Mouse (Mus musculus) urinary bladder, postnatal 14 days (tissue): Measurements from ENCODE around the gene Acap2.

Experiments
- DNase-seq: peaks from one replicate; pipeline ENCODE4 v3.0.0; 2021; ENCODE audit warnings: low spot score

Acap2 gene

DNA sequence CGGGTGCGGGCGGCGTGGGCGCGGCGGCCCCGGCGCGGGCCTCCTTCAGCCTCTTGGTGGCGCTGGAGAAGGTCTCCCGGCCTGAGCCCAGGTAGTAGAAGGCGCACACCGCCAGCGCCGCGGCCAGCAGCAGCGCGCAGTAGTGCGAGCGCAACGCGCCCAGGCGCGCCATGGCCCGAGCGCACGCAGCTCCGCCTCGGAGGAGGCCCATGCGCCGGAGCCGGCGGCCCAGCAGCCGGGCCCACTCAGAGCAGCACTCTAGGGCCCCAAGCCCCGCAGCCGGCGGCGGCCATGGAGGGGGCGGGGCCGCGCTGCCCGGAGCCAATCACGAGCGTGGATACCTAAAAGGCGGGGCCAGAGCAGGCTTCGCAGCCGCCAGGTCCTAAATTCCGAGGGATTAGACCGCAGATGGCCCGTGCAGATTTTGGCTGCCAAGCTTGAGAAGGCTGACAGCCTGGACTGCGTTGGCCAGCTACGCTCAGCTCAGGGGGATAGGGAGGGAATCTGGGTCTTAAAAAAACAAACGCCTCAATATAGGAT is 119.8 kb downstream of the Acap2 start, which contains the start of gene Xxylt1:
TSS of gene Xxylt1 (minus strand) at position 308 of the 540 bp plus-strand sequence.
- peak; percentile 95 for DNase-seq

DNA sequence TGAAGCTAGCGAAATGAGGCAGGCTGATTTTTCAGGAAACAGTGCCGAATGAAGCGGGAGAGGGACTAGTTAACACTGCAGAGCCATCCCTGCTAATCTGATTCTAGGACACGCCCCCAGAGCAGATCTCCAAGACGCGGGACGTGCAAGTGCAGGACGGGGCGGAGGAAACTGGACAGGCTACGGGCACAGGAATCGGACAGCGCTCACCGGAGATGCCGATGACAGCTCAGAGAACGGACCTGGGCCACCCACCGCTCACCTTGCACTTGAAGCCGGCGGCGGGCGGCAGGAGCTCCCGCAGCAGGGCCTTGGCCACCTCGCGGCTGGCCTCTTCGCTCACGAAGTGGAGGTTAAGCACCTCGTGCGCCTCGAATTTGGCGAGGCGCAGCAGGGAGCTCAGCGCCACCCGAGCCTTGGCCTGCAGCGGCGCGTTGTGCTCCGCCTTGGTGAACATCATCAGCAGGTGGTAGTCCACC is 120.4 kb downstream of the Acap2 start:
- peak; percentile 80 for DNase-seq

DNA sequence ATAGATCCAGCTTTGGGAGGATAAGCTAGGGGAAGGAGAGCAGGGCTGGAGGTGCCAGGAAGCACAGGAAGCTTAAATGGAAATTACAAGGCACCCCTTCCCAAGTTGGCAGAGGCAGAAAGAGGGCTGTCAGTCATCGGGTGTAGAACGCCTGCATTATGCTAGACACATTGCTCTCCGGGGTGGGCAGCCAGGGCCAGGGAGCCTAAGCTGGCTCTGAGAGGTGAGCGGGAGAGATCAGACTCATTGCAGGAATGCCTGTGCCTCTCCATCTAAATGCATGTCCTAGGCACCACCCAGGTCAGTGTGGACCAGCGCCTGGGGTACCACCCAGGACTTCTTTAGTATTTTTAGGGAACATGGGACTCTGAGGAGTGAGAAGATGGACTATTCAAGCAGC is 123.6 kb downstream of the Acap2 start:
- no peak for DNase-seq

DNA sequence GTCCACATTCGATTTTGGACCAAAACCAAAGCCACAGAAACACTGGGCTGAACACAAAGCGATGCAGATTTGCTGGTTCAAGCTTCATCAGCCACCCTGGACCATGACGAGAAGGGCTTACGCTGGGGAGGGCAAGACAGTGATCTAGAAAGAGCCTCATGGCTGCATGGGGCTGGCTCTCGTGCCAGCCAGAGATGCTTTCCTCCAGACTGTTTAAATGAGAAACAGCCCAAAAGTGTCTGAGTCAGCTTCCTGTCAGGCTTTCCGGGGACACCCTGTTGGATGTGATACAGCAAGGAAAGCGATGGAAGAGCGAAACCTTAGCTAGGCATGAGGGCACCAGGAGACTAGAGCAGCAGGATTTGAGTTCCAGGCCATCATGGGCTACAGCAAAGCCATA is 124.6 kb downstream of the Acap2 start:
- no peak for DNase-seq

DNA sequence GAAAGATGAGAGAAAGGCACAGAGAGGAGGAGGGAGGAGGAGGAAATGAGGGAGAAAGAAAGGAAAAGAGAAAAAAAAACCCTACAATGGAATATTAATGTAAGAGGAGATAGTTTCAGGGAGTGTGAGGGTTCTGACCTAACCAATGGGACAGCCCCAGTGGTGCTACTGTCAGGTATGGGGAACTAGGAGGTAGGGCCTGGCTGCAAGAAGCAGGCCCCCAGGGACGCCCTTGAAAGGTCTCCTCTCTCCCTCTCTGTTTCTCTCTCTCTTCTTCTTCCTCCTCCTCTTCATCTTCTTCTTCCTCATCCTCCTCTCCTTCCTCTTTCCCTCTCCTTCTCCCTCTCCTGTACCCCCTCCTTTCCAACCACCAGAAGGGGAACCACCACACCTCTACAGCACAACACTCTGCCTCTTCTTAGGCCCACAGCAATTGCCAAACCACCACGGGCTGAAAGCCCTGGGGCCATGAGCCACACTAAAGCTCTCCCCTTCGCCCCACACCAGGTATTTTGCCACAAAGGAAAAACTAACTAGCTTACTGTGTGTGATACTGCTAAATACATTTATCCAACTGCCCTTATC is 126.6 kb downstream of the Acap2 start:
- no peak for DNase-seq

DNA sequence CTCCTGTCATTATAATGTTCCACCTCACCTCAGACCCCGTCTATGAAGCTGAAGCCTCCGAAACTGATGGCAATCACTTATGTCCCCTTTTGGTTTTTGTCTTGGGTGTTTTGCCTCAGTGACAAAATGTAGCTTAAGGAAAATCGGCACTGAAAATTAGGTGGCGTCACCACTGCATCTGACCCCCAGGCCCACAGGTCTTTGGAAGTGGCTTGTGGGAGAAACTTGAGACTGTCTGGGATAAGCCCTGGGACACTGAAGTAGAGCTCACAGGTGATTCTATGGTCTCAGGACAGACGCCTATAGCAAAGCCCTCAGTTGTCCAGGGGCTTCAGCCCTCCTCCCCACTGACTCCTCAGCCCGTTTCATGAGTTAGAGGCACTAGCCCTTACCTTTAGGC is 129.3 kb downstream of the Acap2 start:
- DNase-seq, result no peak

DNA sequence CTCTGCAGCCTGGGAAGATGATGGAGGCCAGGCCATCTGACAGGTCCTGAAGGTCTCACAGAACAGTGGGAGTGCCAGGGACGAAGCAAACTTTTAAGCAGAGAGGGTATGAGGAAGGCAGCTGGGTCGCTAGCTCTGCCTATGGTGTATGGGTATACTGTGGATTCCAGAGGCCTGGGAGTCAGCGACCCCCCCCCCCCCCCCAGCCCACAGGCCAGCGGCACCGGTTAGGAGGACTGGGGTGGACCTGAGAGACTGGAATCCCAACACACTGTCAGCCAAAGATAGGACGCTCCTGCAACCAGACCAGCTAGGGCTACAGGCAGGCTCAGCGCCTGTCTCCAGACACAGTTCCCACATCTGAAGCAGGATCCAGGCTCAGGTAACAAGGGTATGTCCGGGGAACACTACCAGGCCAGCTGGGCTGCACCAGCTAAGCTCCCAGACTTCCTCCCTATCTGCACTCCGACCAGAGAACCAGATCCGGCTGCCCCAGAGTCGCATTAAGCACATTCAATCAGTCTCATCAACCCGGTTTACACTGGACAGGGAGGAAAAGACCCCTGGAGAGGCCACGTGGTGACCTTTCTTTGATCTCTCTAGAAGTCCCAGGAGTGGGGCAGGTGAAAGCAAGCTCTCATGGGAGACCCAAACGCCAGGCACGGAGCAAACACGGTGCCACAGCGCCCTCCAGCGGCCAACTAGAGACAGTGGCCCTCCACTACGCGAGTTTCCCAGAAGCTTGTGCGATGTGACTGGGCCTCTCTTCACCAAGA is 130.5 kb downstream of the Acap2 start:
- peak; percentile 84 for DNase-seq

DNA sequence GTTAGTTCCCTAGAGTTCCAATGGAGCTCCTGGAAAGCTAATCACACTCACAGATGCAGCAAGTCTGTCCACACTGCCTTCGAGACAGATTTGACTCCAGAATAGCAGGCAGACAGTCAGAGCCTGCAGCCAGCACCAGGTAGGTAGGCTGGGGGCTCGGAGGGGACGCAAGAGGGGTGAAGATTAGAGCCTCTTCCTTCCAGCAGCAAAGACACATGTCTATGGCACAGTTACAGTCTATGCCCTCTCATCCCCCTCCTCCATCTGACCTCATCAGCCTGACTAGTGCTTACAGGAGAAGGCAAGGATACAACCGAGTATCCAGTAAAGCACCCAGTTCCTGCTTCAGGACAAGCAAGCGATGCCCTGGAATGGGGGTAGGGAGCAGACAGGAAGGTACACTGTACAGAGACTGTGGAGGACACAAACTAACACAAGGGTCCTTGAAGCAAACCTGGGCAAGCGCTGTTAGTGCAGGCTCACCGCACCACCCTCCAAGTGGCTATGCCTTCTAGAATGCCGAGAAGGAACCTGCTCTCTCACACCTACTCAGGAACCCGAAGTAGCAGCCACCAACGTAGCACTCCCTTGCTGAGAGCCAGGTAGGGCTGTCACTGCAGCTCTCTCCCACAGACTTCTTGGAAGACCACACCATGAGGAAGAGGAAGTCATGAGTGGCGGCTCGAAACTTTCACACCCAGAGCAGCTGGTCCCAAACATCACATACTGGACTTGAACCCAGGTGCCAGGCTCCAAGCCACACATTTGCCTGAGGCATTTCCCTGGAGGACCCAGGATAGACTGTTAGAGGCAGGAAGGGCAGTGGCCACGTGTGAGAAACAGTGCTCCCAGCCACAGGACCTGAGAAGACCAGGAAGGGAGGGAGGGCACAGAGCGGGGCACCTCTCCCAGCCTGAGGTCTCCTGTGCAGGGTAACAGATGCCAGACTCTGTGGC is 131.6 kb downstream of the Acap2 start:
- no peak for DNase-seq

DNA sequence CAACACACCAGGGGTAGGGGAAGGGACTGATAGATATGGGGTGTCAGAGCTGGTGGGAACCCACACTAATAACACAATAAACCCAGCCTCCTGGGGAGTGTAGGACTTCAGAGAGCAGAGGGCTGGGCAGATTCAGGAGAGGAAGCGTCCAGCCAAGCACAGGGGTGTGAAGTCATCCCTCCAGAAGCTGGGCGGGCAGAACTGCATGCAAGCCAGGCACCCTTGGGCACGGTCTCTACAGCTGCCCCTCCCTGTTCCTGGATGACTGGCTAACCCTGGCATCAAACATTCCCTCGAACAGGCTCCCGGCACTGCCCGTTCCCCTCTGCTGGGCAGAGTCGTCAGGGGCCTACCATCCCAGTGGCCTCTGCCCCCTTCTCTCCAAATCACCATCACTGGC is 132.8 kb downstream of the Acap2 start:
- no peak for DNase-seq

DNA sequence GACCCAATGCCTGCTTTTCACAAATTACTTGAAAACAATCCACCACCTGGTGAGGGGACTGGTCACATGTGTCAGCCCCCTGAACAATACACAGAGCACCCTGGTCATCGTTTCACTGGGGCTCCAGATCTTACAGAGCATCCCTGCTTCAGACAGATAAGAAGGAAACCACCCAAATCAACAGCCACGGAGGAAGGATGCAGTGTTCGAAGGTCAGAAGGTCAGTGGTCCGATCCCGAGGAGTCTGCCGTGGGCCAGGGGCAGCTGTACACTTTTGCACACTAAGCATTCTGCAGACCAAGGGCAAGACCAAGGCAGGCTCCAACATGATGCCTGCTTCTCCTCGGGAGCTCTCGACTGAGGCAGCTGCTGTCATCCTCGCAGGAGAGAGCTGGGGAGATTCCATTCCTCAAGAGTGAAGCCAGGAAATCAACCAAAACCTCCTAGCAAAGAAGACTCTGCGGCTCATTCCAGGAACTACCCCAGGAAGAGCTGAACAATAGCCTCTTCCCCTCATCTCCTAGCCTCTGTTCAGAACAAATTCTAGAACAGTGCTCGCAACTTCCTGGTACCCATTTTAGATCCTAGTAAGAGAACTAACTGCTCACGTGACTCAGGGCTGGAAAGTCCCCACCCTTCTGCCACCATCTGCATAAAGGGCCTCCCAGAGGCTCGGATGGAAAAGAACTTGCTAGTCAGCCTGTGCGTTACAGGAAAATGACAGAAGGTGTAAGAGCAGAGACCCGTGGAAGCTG is 134.5 kb downstream of the Acap2 start:
- DNase-seq, result no peak

DNA sequence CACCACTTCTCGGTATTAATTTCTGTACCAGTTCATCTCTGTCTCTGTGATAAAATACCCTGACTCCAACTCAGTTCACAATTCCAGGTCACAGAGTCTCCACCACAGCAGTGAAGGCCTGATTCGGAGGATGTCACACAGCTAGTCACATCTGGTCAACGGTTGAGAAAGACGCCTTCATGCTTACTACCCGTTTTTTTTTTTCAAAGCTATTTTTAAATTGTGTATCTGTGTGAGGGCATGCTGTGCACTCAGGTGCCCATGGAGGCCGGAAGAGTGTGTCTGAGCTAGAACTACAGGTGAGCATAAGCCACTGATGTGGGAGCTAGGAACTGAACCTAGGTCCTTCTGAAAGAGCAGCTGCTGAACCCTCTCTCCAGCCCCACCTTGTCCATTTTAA is 136.3 kb downstream of the Acap2 start:
- DNase-seq, result no peak

DNA sequence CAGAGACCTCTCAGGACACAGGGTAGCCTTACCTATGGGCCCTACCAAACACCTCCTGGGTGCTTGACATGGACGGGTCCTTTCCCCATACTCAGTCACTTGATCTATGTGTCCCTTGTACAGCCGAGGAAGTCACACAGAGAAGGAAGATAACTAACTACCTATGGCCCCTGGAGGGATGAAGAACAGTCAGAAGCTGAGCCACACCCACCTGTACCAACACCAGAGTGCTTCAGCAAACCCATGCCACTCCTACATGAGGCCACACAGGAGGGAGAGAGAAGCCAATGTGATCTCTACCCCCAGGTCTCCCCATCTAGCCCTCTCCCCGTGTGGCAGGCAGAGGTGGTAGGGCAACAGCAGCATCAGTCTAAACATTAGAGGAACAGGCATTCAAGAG is 138.1 kb downstream of the Acap2 start:
- DNase-seq, result no peak

DNA sequence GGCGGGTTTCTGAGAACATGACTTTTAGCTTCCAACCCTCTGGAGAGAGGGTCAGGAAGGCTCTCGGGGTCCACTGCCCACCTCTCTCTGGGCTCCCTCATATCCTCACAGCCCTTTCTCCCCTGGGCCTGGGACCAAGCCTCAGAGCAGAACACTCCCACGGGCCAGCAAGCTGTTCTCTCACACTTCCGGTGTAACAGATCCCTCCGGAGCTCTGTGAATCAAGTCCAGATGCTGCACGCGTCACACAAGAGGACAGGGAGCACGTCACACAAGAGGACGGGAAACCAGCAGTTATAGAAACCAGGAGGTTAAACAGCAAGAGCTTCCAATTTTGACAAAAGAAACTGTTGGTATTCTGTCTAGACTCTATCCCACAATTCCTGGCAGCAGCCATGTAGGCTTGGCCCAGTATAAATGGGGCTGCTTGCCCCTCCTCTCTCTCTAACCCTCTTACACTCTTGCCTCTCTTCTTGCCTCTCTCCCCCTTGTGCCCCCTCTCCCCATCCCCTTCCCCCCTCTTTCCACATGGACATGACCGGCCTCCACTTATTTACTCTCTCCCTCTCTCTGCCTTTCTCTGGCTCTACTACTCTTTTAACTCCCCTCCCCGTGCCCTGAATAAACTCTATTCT is 139.7 kb downstream of the Acap2 start:
- no peak for DNase-seq

DNA sequence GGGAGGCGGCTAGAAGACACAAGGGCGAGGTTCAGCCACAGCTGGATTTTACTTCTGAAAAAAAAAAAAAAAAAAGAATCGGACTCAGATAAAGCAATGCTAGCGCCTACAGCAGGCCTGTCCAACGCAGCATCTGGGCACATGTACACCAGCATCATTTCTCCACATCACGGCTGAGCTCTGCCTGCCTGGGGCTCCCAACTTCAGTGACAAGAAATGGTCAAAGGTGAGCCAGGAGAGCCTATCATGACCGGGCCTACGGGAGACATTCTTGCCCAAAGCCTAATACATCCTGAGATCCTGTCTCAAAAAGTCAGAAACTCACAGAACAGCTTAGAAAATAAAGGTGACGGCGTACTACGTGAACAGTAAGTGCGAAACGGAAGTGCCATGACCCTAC is 140.3 kb downstream of the Acap2 start:
- no peak for DNase-seq

DNA sequence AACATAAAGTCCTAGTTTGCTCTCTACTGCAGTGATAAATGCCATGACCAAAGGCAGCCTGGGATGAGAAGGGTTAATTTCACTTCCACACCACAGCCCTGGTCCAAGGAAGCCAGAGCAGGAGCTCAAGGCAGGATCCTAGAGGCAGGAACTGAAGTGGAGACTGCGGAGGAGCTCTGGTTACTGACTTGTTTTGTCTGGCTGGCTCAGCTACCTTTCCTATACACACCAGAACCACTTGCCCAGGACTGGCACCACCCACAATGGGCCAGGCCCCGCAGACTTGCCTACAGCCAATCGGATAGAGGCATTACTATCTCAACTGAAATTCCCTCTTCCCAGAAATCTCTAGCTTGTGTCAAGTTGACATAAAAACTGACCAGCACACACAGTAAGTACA is 140.8 kb downstream of the Acap2 start:
- DNase-seq, result no peak

DNA sequence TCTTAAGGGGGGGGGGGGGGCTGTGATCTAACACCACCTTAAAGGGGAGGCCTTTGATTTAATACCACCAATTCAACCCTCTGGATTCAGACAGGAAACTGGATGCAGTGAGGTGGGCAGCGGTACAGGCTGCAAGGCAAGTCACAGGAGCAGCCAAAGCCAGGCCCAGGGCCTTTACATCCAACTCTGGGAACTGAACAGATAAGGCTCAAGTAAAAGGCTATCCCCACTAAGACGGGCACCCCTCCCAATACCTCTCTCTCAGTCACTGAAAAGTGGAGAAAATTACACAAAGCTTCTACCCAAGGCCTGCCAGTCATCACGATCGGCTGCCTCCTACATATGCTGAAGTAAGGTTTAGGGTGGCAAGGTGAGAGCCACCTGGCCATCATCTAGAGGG is 141.3 kb downstream of the Acap2 start:
- no peak for DNase-seq

DNA sequence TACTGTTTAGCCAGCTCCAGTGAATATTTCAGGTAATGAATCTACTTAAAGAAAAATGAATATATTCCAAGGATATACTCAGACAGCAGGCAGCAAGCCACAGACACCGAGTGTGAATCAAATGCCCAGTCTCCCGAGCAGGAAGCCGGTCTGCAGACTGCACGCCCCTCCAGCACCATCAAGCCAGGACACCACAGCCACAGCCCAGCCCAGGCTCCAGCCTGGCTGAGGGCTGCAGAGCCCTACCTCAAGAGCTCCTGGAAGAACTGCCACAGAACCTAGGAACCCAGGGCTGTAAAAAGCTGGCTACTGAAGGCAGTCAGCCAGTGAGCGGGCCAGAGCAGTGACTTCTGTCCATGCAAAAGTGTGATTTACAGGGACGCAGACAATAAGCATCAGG is 148.2 kb downstream of the Acap2 start:
- DNase-seq, result no peak

DNA sequence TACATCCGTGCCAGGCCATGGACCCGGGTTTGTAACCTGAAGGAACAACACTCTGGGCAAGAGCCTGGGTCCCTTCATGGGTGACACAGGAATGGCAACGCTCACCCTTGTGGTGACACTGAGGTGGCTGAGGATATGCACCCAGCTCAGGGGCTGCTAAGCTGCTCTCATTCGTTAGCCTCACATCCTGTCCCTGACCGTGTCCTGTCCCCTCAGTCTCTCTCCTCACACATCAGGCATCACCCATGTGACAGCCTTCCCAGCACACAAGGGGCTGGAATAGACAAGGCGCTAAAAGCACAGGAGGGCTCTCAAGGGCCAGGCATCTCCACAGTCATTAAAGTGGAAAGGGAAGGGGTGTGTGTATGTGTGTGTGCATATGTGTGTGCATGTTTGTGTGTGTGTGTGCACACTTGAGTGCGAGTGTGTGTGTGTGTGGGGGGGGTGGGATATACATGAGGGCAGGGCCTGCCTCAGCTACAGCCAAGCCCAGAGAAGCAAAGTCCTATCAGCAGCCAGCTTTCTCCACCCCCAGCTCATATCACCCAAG is 148.8 kb downstream of the Acap2 start:
- no peak for DNase-seq

DNA sequence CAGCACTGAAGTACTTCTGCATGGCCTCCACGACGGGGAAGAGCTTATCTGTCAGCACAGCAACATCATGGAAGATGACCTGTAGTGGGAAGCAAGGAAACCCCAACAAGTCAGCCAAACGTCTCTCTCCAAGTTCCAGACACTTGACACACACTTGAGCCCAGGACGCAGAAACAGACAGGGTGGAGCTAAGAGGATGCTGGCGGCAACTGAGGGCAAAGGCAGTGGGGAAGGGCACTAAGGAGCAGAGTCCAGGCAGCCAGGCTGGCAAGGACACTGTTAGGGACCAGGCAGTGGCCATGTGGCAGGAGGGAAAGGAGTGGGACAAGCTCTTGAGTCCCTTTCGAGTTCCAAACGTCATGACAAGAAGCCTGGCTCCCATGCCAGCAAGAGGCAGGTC is 150.3 kb downstream of the Acap2 start:
- DNase-seq, result no peak

DNA sequence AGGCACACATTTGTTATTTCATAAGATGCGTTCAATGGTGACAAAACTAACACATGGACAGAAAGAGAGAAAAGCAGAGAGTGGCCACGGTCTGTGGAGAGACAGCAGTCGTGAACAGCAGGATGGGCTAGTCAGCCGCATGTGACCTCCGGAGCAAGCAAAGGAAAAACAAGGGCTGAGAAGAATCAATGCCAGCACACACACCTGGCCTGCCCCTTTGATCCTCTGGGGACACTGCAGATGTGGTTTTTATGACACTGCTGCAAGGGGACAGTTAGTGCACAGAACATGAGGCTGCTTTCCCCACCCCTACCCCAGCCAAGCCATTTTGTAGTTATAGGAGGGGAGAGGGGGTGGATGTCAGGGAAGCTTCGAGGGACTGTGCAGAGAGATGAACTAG is 152.9 kb downstream of the Acap2 start:
- DNase-seq, result no peak
